Comparison of ENCODE assay signal across 8 mouse cellular contexts in genomic region chr7:132806286-132806685, GRCm38 (mm10). TPM values are rescaled to one million over a fixed set of nuclear protein-coding genes. Genes with fewer than 3 reads are reported as not detected.
DNase-seq lines count a peak whose midpoint lies in the region; ATAC-seq lines count a peak whose summit lies in the region.

No protein-coding gene starts in this region.

- no peaks in the 10 kb centered on the region for H3K9me3 ChIP-seq in lung, embryonic 15.5 days

- H3K4me3 ChIP-seq in lung, embryonic 15.5 days: no peak overlapping the region

- no peaks in the 10 kb centered on the region for H3K36me3 ChIP-seq in lung, embryonic 15.5 days

- no peak overlapping the region for H3K9ac ChIP-seq in lung, embryonic 15.5 days

- WGBS in lung, embryonic 15.5 days: 72% methylated on average over 5 of the region's 5 CpGs

- no peak for ATAC-seq in lung, embryonic 15.5 days (ENCODE audit: borderline replicate concordance, extremely low read depth, low FRiP score, low TSS enrichment)
- ATAC-seq in monocyte, adult 5-6 weeks (replicated peaks; ENCODE audit: insufficient number of reproducible peaks, low FRiP score, low TSS enrichment, poor library complexity, severe bottlenecking): no peak

- H3K4me1 ChIP-seq in lung, embryonic 15.5 days: peaks cover 87% of the 10 kb centered on the region

- DNase-seq in lung, adult 18-20 months: no peak
- peak; percentile 88 for DNase-seq in cerebellum, adult 9-11 months
- DNase-seq in gastrocnemius, postnatal 10 days: peak; percentile 65
- peak; percentile 56 for DNase-seq in induced T-regulatory cell, adult 2 months (ENCODE audit: low read depth)
- DNase-seq in embryo, embryonic 10 days (ENCODE audit: low spot score): no peak
- no peak for DNase-seq in right cerebral cortex, postnatal 4 days

- peak overlapping the region; percentile 76 for H3K27ac ChIP-seq in lung, embryonic 15.5 days

- H3K27me3 ChIP-seq in lung, embryonic 15.5 days: no peaks in the 10 kb centered on the region

- H3K4me2 ChIP-seq in lung, embryonic 15.5 days: no peak overlapping the region

RNA-seq across cellular contexts. Expression of gene Fam53b, which starts 7.4 kb away (rescaled TPM):
- 25.9 and 33.8 TPM in 2 replicates for polyA plus RNA-seq in lung, embryonic 15.5 days (2015; fragmentation: Nextera tagmentation; extraction: Ambion mirVana)
- 10 to 100 TPM; 34.5 to 43.6 TPM for total RNA-seq in gastrocnemius, postnatal 10 days (2021)
- total RNA-seq in monocyte, adult 5-6 weeks (2017): 15.8 to 51.1 TPM (median 20.4 TPM) in 3 replicates

RNA-seq across cellular contexts. Expression of gene Eef1akmt2, which starts 46.2 kb away (rescaled TPM):
- 59.6 and 61.7 TPM in 2 replicates for polyA plus RNA-seq in lung, embryonic 15.5 days (2015; fragmentation: Nextera tagmentation; extraction: Ambion mirVana)
- 10 to 100 TPM in 1 of 2 experiments, 1 to 10 TPM in 1; 9.7 to 12.1 TPM for total RNA-seq in gastrocnemius, postnatal 10 days (2021)
- total RNA-seq in monocyte, adult 5-6 weeks (2017): 51.1 to 55.5 TPM (median 53.4 TPM) in 3 replicates

RNA-seq across cellular contexts. Expression of gene Abraxas2, which starts 52.7 kb away (rescaled TPM):
- 34.0 and 34.2 TPM in 2 replicates for polyA plus RNA-seq in lung, embryonic 15.5 days (2015; fragmentation: Nextera tagmentation; extraction: Ambion mirVana)
- total RNA-seq in gastrocnemius, postnatal 10 days (2021): 10 to 100 TPM; 22.7 to 25.4 TPM
- total RNA-seq in monocyte, adult 5-6 weeks (2017): 47.0 to 82.9 TPM (median 61.5 TPM) in 3 replicates

Comparison
In these comparisons a context has a peak if more than half of its experiments do, and no peak if none do; other contexts are left out.
1. DNase-seq: peak in cerebellum, adult 9-11 months (single experiment), gastrocnemius, postnatal 10 days (single experiment) and induced T-regulatory cell, adult 2 months (single experiment); none in lung, adult 18-20 months (0 of 2), embryo, embryonic 10 days (single experiment) and right cerebral cortex, postnatal 4 days (single experiment).